Mouse (Mus musculus) liver, embryonic 14.5 days (tissue): ENCODE data around the gene Slc25a51.

Experiments
- CTCF ChIP-seq: IDR thresholded peaks from 2 replicates; pipeline ENCODE4 v1.5.1; 2016; ENCODE audit warnings: antibody characterized with exemption, low read depth, control low read depth
- EP300 ChIP-seq: IDR thresholded peaks from 2 replicates; pipeline ENCODE4 v1.6.1; 2016; ENCODE audit warnings: antibody characterized with exemption, low read depth

DNA sequence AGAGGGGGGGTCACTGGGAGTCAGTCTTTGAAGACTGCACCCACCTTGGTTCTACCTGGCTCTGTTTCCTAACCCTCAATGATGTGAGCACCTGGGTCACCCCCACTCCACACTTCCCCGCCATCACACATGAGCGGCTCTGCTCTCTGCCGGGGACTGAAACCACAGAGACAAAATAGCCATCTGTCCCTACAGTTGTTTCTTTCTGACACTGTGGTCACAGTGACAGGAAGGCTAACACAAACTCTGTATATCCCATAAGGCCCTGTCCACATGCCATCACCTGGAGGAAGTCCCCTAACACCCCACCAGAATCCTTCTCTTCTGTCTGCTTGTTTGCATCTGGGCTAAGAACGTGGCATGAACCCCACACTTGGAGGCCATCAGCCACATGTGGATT, 26.1 kb upstream of the Slc25a51 start:
- TF ChIP-seq CTCF: no peak
- TF ChIP-seq EP300: no peak
